Mouse (Mus musculus): ENCODE results near the gene Hmg20a. TPM values are rescaled to one million over a fixed set of nuclear protein-coding genes. Genes with fewer than 3 reads are reported as not detected.

Hmg20a gene
- polyA plus RNA-seq, 1 experiment, result 7.9 TPM

GRCm38 (mm10) chr9:56507682-56508061 lies 89.3 kb downstream of the Hmg20a start:
- H3K4me1 ChIP-seq (ENCODE audit: control insufficient read depth, insufficient read depth, low read length), result peaks cover 5% of the 10 kb centered on the region
- no peak for TF ChIP-seq CTCF (IDR thresholded peaks at IDR 0.05; ENCODE audit: control insufficient read depth, insufficient read depth, insufficient replicate concordance, low read depth, low read length)
- H3K27ac ChIP-seq (ENCODE audit: control insufficient read depth, insufficient read depth, low read depth, low read length), result peak overlapping the region; percentile 76
- peak overlapping the region; percentile 16 for H3K4me3 ChIP-seq (ENCODE audit: control insufficient read depth, low read depth, low read length)
- no peaks in the 10 kb centered on the region for H3K27me3 ChIP-seq (ENCODE audit: control insufficient read depth, insufficient read depth, low read length)
- no peaks in the 10 kb centered on the region for H3K36me3 ChIP-seq (ENCODE audit: control insufficient read depth, insufficient read depth, low read length)

- Histone ChIP-seq H3K27me3 (ENCODE audit: control insufficient read depth, insufficient read depth, low read length) (no peaks in the 10 kb centered on the region), H3K36me3 (ENCODE audit: control insufficient read depth, insufficient read depth, low read length) (no peaks in the 10 kb centered on the region), H3K4me1 (ENCODE audit: control insufficient read depth, insufficient read depth, low read length) (peaks cover 5% of the 10 kb centered on the region), H3K27ac (ENCODE audit: control insufficient read depth, insufficient read depth, low read depth, low read length) (no peak overlapping the region; the same call in 1 of the 2 replicates), H3K4me3 (ENCODE audit: control insufficient read depth, low read depth, low read length) (no peak overlapping the region)
- TF ChIP-seq CTCF (IDR thresholded peaks at IDR 0.05; ENCODE audit: control insufficient read depth, insufficient read depth, insufficient replicate concordance, low read depth, low read length) (no peak), POLR2A (IDR thresholded peaks at IDR 0.05; ENCODE audit: control insufficient read depth, low read depth, low read length) (no peak)
These were observed 90.5 kb downstream of the Hmg20a start for GRCm38 (mm10) chr9:56508835-56509451.

- Histone ChIP-seq H3K27ac (ENCODE audit: control insufficient read depth, insufficient read depth, low read depth, low read length) (no peak overlapping the region), H3K36me3 (ENCODE audit: control insufficient read depth, insufficient read depth, low read length) (no peaks in the 10 kb centered on the region)
- TF ChIP-seq CTCF (IDR thresholded peaks at IDR 0.05; ENCODE audit: control insufficient read depth, insufficient read depth, insufficient replicate concordance, low read depth, low read length) (no peak), POLR2A (IDR thresholded peaks at IDR 0.05; ENCODE audit: control insufficient read depth, low read depth, low read length) (no peak)
These were observed 91.9 kb downstream of the Hmg20a start for GRCm38 (mm10) chr9:56510281-56510680.

GRCm38 (mm10) chr9:56512486-56512885 lies 94.1 kb downstream of the Hmg20a start:
- no peak overlapping the region for H3K4me3 ChIP-seq (ENCODE audit: control insufficient read depth, low read depth, low read length)
- no peak overlapping the region for H3K27ac ChIP-seq (ENCODE audit: control insufficient read depth, insufficient read depth, low read depth, low read length)
- peaks cover 2% of the 10 kb centered on the region; the same call in 1 of the 2 replicates for H3K4me1 ChIP-seq (ENCODE audit: control insufficient read depth, insufficient read depth, low read length)
- TF ChIP-seq POLR2A (IDR thresholded peaks at IDR 0.05; ENCODE audit: control insufficient read depth, low read depth, low read length) (no peak), CTCF (IDR thresholded peaks at IDR 0.05; ENCODE audit: control insufficient read depth, insufficient read depth, insufficient replicate concordance, low read depth, low read length) (no peak)
- H3K36me3 ChIP-seq (ENCODE audit: control insufficient read depth, insufficient read depth, low read length), result no peaks in the 10 kb centered on the region
- no peaks in the 10 kb centered on the region for H3K27me3 ChIP-seq (ENCODE audit: control insufficient read depth, insufficient read depth, low read length)

More at GRCm38 (mm10) chr9:56510281-56510680, 91.9 kb downstream of the Hmg20a start:
- Histone ChIP-seq H3K4me1 (ENCODE audit: control insufficient read depth, insufficient read depth, low read length) (peaks cover 5% of the 10 kb centered on the region), H3K4me3 (ENCODE audit: control insufficient read depth, low read depth, low read length) (no peak overlapping the region), H3K27me3 (ENCODE audit: control insufficient read depth, insufficient read depth, low read length) (no peaks in the 10 kb centered on the region)

GRCm38 (mm10) chr9:56515110-56515509 lies 96.7 kb downstream of the Hmg20a start:
- Histone ChIP-seq H3K27ac (ENCODE audit: control insufficient read depth, insufficient read depth, low read depth, low read length) (no peak overlapping the region), H3K36me3 (ENCODE audit: control insufficient read depth, insufficient read depth, low read length) (no peaks in the 10 kb centered on the region), H3K4me1 (ENCODE audit: control insufficient read depth, insufficient read depth, low read length) (no peaks in the 10 kb centered on the region; the same call in 1 of the 2 replicates), H3K4me3 (ENCODE audit: control insufficient read depth, low read depth, low read length) (no peak overlapping the region), H3K27me3 (ENCODE audit: control insufficient read depth, insufficient read depth, low read length) (no peaks in the 10 kb centered on the region)
- TF ChIP-seq CTCF (IDR thresholded peaks at IDR 0.05; ENCODE audit: control insufficient read depth, insufficient read depth, insufficient replicate concordance, low read depth, low read length) (no peak), POLR2A (IDR thresholded peaks at IDR 0.05; ENCODE audit: control insufficient read depth, low read depth, low read length) (no peak)

GRCm38 (mm10) chr9:56516219-56516618 lies 97.8 kb downstream of the Hmg20a start:
- no peak overlapping the region for H3K27ac ChIP-seq (ENCODE audit: control insufficient read depth, insufficient read depth, low read depth, low read length)
- no peaks in the 10 kb centered on the region for H3K27me3 ChIP-seq (ENCODE audit: control insufficient read depth, insufficient read depth, low read length)
- no peak overlapping the region for H3K4me3 ChIP-seq (ENCODE audit: control insufficient read depth, low read depth, low read length)
- no peaks in the 10 kb centered on the region for H3K36me3 ChIP-seq (ENCODE audit: control insufficient read depth, insufficient read depth, low read length)
- no peaks in the 10 kb centered on the region; the same call in 1 of the 2 replicates for H3K4me1 ChIP-seq (ENCODE audit: control insufficient read depth, insufficient read depth, low read length)
- TF ChIP-seq CTCF (IDR thresholded peaks at IDR 0.05; ENCODE audit: control insufficient read depth, insufficient read depth, insufficient replicate concordance, low read depth, low read length) (no peak), POLR2A (IDR thresholded peaks at IDR 0.05; ENCODE audit: control insufficient read depth, low read depth, low read length) (no peak)

- H3K27ac ChIP-seq (ENCODE audit: control insufficient read depth, insufficient read depth, low read depth, low read length), result no peak overlapping the region
These were observed 98.4 kb downstream of the Hmg20a start for GRCm38 (mm10) chr9:56516692-56517263.

More at GRCm38 (mm10) chr9:56516692-56517263, 98.4 kb downstream of the Hmg20a start:
- TF ChIP-seq CTCF (IDR thresholded peaks at IDR 0.05; ENCODE audit: control insufficient read depth, insufficient read depth, insufficient replicate concordance, low read depth, low read length) (no peak), POLR2A (IDR thresholded peaks at IDR 0.05; ENCODE audit: control insufficient read depth, low read depth, low read length) (no peak)
- Histone ChIP-seq H3K4me1 (ENCODE audit: control insufficient read depth, insufficient read depth, low read length) (no peaks in the 10 kb centered on the region; the same call in 1 of the 2 replicates), H3K27me3 (ENCODE audit: control insufficient read depth, insufficient read depth, low read length) (no peaks in the 10 kb centered on the region), H3K4me3 (ENCODE audit: control insufficient read depth, low read depth, low read length) (no peak overlapping the region), H3K36me3 (ENCODE audit: control insufficient read depth, insufficient read depth, low read length) (no peaks in the 10 kb centered on the region)

All from testis, adult 2 months (tissue).